Mouse (Mus musculus) forebrain, embryonic 15.5 days (tissue): ENCODE measurements at regions not wholly inside any gene's neighbourhood (a gene's known extent, or its start where the extent isn't known, plus 50 kb on each side); places are given as distances from the start of the nearest gene placed in this dataset.

ENCODE experiments used
- ATAC-seq: fragments of 200-750 bp; cut with Nextera tagmentation; replicated peaks from 2 replicates; pipeline ENCODE4 v1.8.0; 2017; ENCODE audit warnings: mild to moderate bottlenecking, moderate TSS enrichment, moderate library complexity
- H3K27ac ChIP-seq: fragments of 300-500 bp; sonication (generic); replicated peaks from 2 replicates; pipeline ENCODE4 v1.5.1; 2015; ENCODE audit warnings: mild to moderate bottlenecking, inconsistent platforms
- H3K27me3 ChIP-seq: fragments of 300-500 bp; sonication (generic); 2 replicates; pipeline ENCODE4 v1.6.1; 2015; ENCODE audit warnings: inconsistent platforms
- H3K36me3 ChIP-seq: fragments of 300-500 bp; sonication (generic); 2 replicates; pipeline ENCODE4 v1.6.1; 2015; ENCODE audit warnings: mild to moderate bottlenecking, inconsistent platforms
- H3K4me1 ChIP-seq: fragments of 300-500 bp; sonication (generic); 2 replicates; pipeline ENCODE4 v1.6.1; 2015; ENCODE audit warnings: inconsistent platforms
- H3K4me2 ChIP-seq: fragments of 300-500 bp; sonication (generic); replicated peaks from 2 replicates; pipeline ENCODE4 v1.6.1; 2015; ENCODE audit warnings: mild to moderate bottlenecking, inconsistent platforms
- H3K4me3 ChIP-seq: fragments of 300-500 bp; sonication (generic); 2 replicates; pipeline ENCODE4 v1.5.1; 2015; ENCODE audit warnings: mild to moderate bottlenecking, inconsistent platforms
- H3K9ac ChIP-seq: fragments of 300-500 bp; sonication (generic); replicated peaks from 2 replicates; pipeline ENCODE4 v1.6.1; 2015; ENCODE audit warnings: mild to moderate bottlenecking, inconsistent platforms
- H3K9me3 ChIP-seq: fragments of 300-500 bp; sonication (generic); 2 replicates; pipeline ENCODE4 v1.6.1; 2016; ENCODE audit warnings: inconsistent platforms
- WGBS: fragments of 180-500 bp; shearing (Covaris S2); methylation state at CpG from one replicate; pipeline ENCODE4 v1.1.7; 2015; ENCODE audit warnings: mixed read lengths; 5-methylcytosine and 5-hydroxymethylcytosine counted together

DNA sequence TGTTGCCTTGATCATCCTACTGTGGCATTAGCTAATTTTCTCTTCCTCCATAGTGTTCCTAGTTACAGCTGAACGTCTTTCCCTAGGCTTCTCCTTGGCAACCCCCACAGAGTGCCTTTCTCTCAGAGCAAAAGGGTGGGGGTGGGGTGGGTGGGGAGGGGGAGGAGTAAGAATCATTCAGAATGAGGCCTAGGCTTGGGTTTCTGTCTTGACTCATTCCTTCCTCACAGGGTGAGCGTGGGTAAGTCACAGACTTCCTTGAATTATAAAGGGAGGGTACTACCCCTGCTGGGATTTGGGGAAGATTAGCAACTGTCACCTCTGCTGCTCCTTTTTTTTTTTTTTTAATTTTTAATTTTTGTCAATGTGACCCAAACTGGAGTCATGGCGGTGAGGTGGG, 114.5 kb downstream of the Dhx35 start:
- 52% methylated on average over 3 of the region's 3 CpGs for WGBS
- Histone ChIP-seq H3K27me3 (no peaks in the 10 kb centered on the region), H3K9me3 (no peaks in the 10 kb centered on the region), H3K4me2 (no peak overlapping the region), H3K36me3 (no peaks in the 10 kb centered on the region), H3K4me1 (peaks cover 11% of the 10 kb centered on the region), H3K27ac (no peak overlapping the region), H3K9ac (no peak overlapping the region), H3K4me3 (no peak overlapping the region)
- no peak for ATAC-seq

DNA sequence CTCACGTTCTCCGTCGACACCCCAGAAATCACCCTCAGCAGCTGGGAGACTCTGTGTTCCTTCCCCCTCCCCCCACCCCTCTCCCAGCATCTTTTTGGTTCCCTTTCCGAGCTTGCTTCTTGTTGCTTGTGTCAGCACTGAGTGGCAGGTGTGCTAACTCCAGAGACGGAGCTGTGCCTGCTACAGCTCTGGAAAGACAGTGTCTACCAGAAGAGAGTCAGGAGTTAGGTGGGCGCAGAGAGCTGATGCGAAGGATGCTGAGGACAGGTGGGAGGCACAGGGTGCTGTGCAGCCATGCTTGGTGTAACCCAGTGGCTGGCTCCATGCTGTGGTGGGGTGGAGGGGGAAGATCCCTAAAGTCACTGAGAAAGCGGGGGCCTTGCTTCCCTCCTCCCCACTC, 115.7 kb downstream of the Dhx35 start:
- H3K9me3 ChIP-seq: no peaks in the 10 kb centered on the region
- H3K27me3 ChIP-seq: no peaks in the 10 kb centered on the region
- 0 out of 2 replicates have a peak overlapping the region, but pooled peaks have one; percentile 9 for H3K27ac ChIP-seq
- no peak overlapping the region for H3K4me3 ChIP-seq
- WGBS: 56% methylated on average over 8 of the region's 8 CpGs
- no peaks in the 10 kb centered on the region for H3K36me3 ChIP-seq
- ATAC-seq: 0 out of 2 replicates have a peak, but pooled peaks have one; percentile 6
- H3K4me1 ChIP-seq: peaks cover 11% of the 10 kb centered on the region
- H3K9ac ChIP-seq: no peak overlapping the region
- H3K4me2 ChIP-seq: no peak overlapping the region

DNA sequence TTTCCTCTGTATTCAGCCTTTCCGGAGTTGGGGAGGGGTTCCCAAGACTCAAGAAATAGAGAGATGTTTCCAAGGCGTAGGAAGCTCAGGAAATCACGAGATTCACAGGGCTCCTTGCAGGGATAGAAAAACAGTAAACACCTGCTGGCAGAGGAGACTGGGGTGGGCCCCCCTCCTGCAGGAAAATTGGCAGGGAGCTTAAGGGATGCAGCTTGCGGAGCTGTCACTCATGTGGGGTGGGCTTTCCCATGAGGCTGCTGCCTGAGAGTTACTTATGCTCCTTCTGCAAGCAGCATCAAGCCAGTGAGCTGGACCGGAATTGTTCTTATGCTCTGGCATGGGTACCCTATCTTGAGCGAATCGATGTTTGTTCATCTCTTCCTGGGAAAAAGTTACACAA, 116.6 kb downstream of the Dhx35 start:
- ATAC-seq: 0 out of 2 replicates have a peak, but pooled peaks have one; percentile 46
- 45% methylated on average over 7 of the region's 7 CpGs for WGBS
- no peaks in the 10 kb centered on the region for H3K36me3 ChIP-seq
- H3K9ac ChIP-seq: no peak overlapping the region
- peaks cover 11% of the 10 kb centered on the region for H3K4me1 ChIP-seq
- H3K9me3 ChIP-seq: no peaks in the 10 kb centered on the region
- H3K27me3 ChIP-seq: no peaks in the 10 kb centered on the region
- H3K27ac ChIP-seq: 0 out of 2 replicates have a peak overlapping the region, but pooled peaks have one; percentile 9
- H3K4me3 ChIP-seq: no peak overlapping the region
- H3K4me2 ChIP-seq: no peak overlapping the region

DNA sequence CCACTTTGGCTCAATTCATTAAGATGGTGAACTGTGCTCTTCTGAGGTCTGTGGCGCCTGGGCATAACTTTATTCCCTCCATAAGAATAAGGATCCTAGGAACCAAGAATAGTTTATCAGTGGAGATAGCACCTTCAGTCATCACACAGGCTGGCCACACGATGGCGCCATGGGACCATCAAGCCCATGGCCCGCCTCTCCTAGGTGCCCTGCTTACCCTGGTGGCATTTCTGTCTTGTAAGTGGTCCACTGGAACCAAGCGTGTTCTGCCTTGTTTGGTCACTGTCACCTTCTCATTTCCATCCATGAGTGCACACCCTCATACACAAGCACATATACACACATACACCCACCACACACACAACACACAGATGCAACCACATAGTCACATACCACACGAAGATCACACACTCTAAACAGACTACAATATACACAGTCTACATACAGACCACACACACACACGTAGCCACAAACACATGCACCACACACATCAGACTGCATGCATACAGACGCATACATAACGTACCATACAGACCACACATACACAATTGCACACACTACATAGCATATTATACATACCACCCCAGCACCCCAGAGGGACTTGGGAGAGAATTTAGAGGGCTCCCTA, 118.1 kb downstream of the Dhx35 start:
- Histone ChIP-seq H3K36me3 (no peaks in the 10 kb centered on the region), H3K27ac (no peak overlapping the region), H3K27me3 (no peaks in the 10 kb centered on the region), H3K4me2 (no peak overlapping the region), H3K9me3 (no peaks in the 10 kb centered on the region), H3K4me3 (no peak overlapping the region), H3K9ac (no peak overlapping the region), H3K4me1 (peaks cover 11% of the 10 kb centered on the region)
- 39% methylated on average over 9 of the region's 9 CpGs for WGBS
- peak; percentile 59 for ATAC-seq

DNA sequence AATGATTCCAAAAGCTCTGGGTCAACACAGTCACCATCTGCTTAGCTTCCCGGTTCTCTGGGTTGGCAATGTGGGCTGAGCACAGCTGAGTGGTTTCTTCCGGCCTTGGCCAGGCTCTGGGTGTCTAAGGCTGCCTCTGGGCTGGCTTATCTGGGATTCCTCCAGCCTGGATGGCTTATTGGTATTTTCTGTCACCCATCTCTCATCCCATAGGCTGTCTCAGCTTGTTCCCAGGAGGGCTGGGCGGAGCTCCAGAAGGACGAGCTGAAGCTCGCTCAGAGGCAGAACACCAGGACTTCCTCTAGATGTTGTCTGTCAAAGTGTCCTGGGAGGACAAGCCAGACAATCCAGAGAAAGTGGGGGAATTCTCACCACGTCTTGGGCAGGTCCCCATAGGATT, 122.8 kb downstream of the Dhx35 start:
- Histone ChIP-seq H3K9ac (no peak overlapping the region), H3K27ac (no peak overlapping the region), H3K27me3 (no peaks in the 10 kb centered on the region), H3K9me3 (no peaks in the 10 kb centered on the region), H3K4me3 (no peak overlapping the region), H3K4me1 (peaks cover 5% of the 10 kb centered on the region), H3K36me3 (no peaks in the 10 kb centered on the region), H3K4me2 (no peak overlapping the region)
- no peak for ATAC-seq
- WGBS: 67% methylated on average over 6 of the region's 6 CpGs

DNA sequence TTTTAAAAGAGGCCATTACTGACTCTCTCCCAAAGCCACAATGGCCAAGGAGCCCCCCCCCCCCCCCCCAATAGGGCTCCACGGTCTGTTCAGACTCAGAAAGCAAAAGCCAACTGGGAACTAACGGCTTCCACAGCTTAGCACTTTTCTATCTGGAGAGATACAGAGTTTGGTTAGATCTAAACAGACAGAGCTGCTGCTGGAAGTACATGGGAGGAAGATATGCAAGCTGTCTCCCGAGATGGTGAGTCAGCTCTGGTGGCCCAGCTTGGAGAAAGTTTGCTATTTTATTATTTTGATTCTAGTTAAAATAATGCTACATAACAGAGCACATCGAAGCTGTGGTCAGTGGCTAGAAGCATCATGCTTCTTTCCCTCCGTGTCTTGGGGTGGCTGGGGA, 123.7 kb downstream of the Dhx35 start:
- no peak overlapping the region for H3K4me2 ChIP-seq
- H3K4me1 ChIP-seq: peaks cover 5% of the 10 kb centered on the region
- no peak overlapping the region for H3K4me3 ChIP-seq
- ATAC-seq: no peak
- no peaks in the 10 kb centered on the region for H3K9me3 ChIP-seq
- 85% methylated on average over 5 of the region's 5 CpGs for WGBS
- H3K27me3 ChIP-seq: no peaks in the 10 kb centered on the region
- no peak overlapping the region for H3K9ac ChIP-seq
- no peak overlapping the region for H3K27ac ChIP-seq
- H3K36me3 ChIP-seq: no peaks in the 10 kb centered on the region

DNA sequence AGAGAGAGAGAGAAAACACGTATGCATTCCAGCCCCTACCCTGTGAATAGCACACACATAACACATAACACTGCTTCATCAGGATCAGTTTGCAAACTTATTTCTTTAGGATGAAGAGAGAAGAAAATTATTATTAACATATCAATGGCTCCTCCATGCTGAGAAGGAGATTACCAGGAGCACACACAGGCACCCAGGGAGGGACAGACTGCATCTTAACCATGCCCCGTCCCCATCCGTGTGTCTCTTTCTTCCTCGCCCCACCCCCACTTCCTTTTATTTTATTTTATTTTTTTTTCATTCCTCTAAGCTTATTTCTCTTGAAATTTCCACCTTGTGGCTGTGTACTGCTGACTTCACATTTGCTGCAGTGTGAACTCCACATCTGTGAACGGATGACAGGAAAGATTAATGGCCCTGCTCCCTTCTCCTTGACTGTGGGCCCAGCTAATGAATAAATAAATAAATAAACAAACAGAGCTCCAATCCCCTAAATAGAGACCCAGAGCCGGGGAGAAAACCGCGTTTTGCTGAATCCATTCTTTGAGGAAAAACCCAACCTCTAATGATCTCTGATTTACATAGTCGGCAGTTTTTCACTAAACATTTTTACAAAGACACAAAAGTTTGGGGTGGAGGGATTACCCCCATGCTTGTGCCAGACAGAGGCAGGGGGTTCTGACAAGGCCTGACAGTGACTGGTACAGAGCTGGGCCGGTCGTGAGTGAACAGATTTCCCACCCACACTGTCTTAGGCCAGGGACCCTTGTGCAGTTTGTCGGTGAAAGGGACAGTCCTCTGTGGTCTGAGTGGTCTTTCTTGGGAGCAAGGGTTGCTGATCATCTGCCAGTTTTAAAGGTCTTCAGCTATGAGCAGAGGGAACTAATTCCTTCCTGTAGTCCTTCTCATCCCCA, 127.0 kb downstream of the Dhx35 start:
- WGBS: 28% methylated on average over 12 of the region's 12 CpGs
- Histone ChIP-seq H3K4me1 (peaks cover 5% of the 10 kb centered on the region), H3K27me3 (no peaks in the 10 kb centered on the region), H3K4me3 (no peak overlapping the region), H3K9ac (no peak overlapping the region), H3K9me3 (no peaks in the 10 kb centered on the region), H3K4me2 (no peak overlapping the region), H3K36me3 (no peaks in the 10 kb centered on the region), H3K27ac (no peak overlapping the region)
- no peak for ATAC-seq

DNA sequence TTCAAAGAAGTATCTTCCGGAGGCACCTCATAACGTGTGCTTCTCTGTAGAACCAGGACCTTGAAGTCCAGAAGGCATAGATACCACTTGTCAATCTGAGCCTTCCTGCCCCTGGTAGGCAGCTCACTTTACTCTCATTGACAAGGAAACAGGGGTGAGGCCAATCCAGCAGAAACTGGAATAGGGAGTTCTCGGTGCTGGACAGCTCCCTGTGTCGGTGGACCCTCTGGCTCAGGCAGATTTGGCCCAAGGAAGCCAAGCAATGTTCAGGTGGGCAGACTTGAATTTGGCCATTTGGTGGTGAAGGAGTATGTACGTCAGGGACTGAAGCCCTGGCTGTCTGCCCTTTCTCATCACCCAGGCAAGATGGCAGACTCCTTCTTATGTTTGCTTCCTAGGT, 128.2 kb downstream of the Dhx35 start:
- H3K4me1 ChIP-seq: peaks cover 5% of the 10 kb centered on the region
- 51% methylated on average over 5 of the region's 5 CpGs for WGBS
- H3K27me3 ChIP-seq: no peaks in the 10 kb centered on the region
- no peak for ATAC-seq
- no peaks in the 10 kb centered on the region for H3K36me3 ChIP-seq
- no peaks in the 10 kb centered on the region for H3K9me3 ChIP-seq
- H3K27ac ChIP-seq: no peak overlapping the region
- H3K4me2 ChIP-seq: no peak overlapping the region
- H3K4me3 ChIP-seq: no peak overlapping the region
- H3K9ac ChIP-seq: no peak overlapping the region

DNA sequence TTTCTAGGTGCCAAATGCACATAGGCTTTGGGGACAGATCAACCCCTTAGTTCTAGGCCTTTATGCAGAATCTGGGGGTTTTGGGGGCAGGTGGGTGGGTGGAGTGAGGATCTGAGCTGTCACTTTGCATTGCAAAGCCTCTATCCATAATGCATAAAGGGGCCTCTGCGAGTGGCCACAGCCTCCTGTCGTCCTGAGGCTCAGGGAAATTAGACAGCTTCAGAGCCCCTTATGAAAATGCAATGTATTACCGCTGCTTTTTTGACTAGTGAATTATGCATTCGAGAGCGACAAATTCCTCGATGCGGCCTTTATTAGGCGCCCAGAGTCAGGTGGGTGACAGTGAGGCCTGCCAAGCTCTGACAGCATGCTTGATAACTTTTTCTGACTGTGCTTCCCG, 134.9 kb downstream of the Dhx35 start:
- Histone ChIP-seq H3K27me3 (no peaks in the 10 kb centered on the region), H3K27ac (no peak overlapping the region), H3K36me3 (no peaks in the 10 kb centered on the region), H3K9ac (no peak overlapping the region), H3K4me3 (no peak overlapping the region), H3K9me3 (no peaks in the 10 kb centered on the region), H3K4me1 (peaks cover 6% of the 10 kb centered on the region; the same call in 1 of the 2 replicates), H3K4me2 (no peak overlapping the region)
- WGBS: 36% methylated on average over 9 of the region's 9 CpGs
- ATAC-seq: no peak

DNA sequence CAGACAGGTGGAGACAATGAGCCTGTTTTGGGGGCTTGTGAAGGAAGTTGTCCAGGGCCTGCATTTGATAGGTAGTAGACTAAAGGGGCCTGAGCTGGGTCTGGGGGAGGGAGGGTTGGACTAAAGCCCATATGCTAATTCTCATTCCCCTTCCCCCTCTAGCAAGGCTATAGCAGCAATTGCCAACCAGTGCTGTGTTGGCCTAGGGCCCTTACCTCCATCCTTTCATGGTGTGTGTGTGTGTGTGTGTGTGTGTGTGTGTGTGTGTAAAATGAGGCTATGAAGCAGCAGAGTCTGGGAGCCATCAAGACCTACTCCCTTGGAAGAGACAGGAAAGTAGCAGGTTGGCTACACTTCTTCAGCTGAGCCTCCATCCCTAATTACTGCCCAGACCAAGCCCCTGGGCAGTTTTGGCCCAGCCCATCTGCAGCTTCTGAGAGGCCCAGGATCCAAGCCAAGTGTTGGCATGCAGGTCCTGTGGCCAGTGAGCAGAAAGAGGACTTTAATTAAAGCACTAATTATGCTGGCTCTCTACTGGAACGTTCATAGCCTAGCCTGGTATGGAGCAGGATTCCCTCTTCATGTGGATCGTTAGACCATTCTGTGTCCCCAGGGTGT, 143.4 kb downstream of the Dhx35 start:
- no peak overlapping the region for H3K4me2 ChIP-seq
- peaks cover 4% of the 10 kb centered on the region; the same call in 1 of the 2 replicates for H3K4me1 ChIP-seq
- peak; percentile 94 for ATAC-seq
- H3K36me3 ChIP-seq: no peaks in the 10 kb centered on the region
- H3K9ac ChIP-seq: no peak overlapping the region
- 31% methylated on average over 2 of the region's 2 CpGs for WGBS
- no peak overlapping the region for H3K4me3 ChIP-seq
- no peaks in the 10 kb centered on the region for H3K9me3 ChIP-seq
- no peaks in the 10 kb centered on the region for H3K27me3 ChIP-seq
- H3K27ac ChIP-seq: peak overlapping the region; percentile 54

DNA sequence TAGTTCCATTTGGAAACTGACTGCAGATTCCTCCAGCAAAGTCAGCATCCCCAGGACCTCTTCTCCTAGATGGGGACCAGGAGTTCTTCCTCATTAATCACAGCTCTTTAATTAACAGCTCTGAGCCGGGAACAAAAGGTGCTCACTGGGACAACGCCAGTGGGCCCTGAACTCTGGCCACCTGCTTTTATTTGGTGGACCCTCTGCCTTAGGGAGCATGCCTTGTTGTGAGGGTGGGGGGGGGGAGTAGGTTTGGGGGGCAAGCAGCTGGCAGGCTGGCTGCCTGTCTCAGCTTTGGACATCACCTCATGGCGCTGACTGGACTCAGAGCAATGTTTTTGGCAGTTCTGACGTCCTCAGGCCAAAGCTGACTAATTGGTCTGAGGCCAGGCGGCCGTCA, 154.8 kb downstream of the Dhx35 start:
- Histone ChIP-seq H3K9me3 (no peaks in the 10 kb centered on the region), H3K4me3 (no peak overlapping the region), H3K9ac (no peak overlapping the region), H3K36me3 (no peaks in the 10 kb centered on the region), H3K27ac (no peak overlapping the region), H3K27me3 (no peaks in the 10 kb centered on the region), H3K4me1 (peaks cover 13% of the 10 kb centered on the region; the same call in 1 of the 2 replicates), H3K4me2 (no peak overlapping the region)
- 14% methylated on average over 6 of the region's 6 CpGs for WGBS
- ATAC-seq: peak; percentile 51; the same call in 1 of the 2 replicates

DNA sequence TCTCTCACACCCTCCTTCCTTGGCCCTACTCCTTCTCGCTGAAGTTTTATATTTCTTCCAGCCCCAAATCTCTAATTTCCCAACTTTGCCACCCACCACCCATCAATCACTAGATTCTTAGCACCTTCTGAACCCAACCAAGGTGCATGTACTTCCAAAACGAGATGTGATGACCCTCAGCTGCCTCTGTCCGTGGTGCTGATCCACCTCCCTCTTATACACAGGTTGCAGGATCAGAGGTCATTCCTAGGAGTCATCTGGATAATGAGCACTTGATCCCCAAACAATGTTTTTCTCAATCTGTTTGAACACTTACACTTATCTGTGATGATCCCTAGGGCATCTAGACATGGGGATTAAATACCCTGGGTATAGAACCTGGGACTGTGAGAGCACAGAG, 156.5 kb downstream of the Dhx35 start:
- ATAC-seq: no peak
- no peak overlapping the region for H3K4me3 ChIP-seq
- WGBS: 45% methylated on average over 3 of the region's 3 CpGs
- H3K27me3 ChIP-seq: no peaks in the 10 kb centered on the region
- H3K4me1 ChIP-seq: peaks cover 13% of the 10 kb centered on the region; the same call in 1 of the 2 replicates
- H3K4me2 ChIP-seq: no peak overlapping the region
- no peaks in the 10 kb centered on the region for H3K36me3 ChIP-seq
- no peak overlapping the region for H3K27ac ChIP-seq
- H3K9ac ChIP-seq: no peak overlapping the region
- H3K9me3 ChIP-seq: no peaks in the 10 kb centered on the region
